Mouse (Mus musculus): ENCODE data around the gene Apip. TPM values are rescaled to one million over a fixed set of nuclear protein-coding genes. Genes with fewer than 3 reads are reported as not detected.

The Apip gene
- polyA plus RNA-seq, 1 experiment from 2014 or later: 57.7 TPM

DNA sequence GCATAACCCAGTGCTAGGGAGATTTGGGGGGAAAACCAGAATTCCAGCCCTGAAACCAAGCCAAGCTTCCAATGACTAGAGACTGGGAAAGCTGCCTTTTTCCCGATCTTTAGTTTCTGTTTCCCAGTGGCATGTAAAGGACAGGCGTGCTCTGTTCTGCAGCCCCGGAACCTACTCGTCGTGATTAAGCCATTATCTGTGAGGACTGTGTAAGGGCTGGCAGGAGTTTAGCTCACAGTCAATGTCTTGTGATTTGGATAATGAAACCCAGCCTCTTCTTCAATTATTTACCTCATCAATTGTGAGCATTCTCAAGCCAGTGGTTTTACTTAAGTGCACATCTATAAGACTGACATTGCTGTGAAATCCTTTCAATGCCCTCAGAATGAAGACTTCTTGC lies 43.7 kb downstream of the Apip start:
- WGBS: 87% methylated on average over 5 of the region's 5 CpGs

DNA sequence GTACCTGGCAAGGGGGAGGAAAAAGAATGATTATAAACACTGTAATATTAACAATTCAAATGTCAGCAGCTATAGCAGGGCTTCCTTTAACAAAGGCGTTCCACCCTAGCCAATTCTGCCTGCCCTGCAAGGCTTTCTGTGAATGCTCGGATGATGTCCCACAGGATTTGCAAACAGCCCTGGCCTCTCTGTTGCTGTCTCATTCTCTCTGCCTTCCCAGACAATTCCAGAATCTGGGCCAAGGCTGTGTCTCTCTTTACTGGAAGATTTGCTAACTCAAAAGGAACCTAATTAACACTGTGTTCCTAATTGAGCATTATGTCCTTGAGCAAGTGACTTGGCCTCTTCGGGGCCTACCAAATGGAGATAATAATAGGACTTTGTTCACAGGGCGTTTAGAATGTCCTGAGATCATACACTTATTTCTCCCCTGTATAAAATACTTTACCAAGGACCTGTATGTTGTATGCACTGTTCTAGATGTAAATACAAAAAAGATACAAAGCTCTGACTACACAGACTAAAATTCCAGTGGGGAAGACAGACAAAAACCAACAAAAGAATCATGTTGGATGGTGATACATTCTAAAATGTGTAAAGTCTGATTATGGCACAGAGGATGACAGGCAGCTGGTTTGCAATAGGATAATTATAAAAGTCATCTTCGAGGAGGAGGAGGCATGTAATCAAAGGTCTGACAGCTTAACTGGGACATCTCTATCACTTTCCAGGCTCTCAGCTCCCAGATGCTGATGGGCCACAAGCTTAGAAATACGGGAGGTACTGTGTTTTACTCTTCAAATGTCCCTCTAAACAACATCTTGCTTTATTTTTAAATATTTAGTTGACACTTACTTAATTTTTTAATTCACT lies 45.1 kb downstream of the Apip start:
- 73% methylated on average over 6 of the region's 6 CpGs for WGBS
- DNase-seq (ENCODE audit: extremely low spot score, low spot score): no peak
- Histone ChIP-seq H3K4me1 (peaks cover 5% of the 10 kb centered on the region; the same call in 1 of the 2 replicates), H3K4me3 (no peak overlapping the region), H3K36me3 (replicated peaks) (no peaks in the 10 kb centered on the region), H3K27ac (no peak overlapping the region), H3K9me3 (no peaks in the 10 kb centered on the region), H3K27me3 (ENCODE audit: poor library complexity, severe bottlenecking) (no peaks in the 10 kb centered on the region)

More for the DNA sequence above, 43.7 kb downstream of the Apip start:
- Histone ChIP-seq H3K4me3 (no peak overlapping the region), H3K4me1 (peaks cover 5% of the 10 kb centered on the region; the same call in 1 of the 2 replicates), H3K36me3 (replicated peaks) (no peaks in the 10 kb centered on the region), H3K27ac (no peak overlapping the region), H3K27me3 (ENCODE audit: poor library complexity, severe bottlenecking) (no peaks in the 10 kb centered on the region), H3K9me3 (no peaks in the 10 kb centered on the region)
- DNase-seq (ENCODE audit: extremely low spot score, low spot score): no peak

DNA sequence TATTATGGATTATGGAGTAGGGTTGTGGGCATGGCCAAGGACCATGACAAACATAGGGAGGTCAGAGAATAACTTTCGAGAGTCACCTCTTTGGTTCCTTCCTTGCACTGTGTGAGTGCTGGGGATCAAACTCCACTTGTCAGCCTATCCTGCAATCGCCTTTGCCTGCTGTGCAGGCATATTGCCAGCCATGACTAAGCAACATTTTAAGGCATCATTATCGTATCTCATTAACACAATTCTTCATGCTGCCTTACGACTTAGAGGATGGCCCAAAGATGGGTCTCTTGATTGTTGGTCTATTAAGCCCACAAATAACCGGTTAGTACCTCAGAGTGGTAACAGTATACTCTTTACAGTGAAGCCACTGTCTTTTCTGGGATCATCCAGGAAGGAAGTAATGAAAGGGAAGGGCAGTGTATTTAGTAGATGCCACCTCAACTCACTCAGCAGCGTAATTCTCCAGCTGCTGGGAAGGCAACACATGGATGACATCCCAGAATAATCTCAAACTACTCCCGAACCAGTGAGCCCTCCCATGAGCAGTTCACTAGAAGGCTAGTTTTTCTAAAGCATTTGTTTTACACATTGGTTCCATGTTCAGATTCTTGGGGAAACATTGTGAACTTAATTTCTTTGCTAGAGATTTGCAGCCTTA lies 45.9 kb downstream of the Apip start:
- DNase-seq (ENCODE audit: extremely low spot score, low spot score): no peak
- Histone ChIP-seq H3K27me3 (ENCODE audit: poor library complexity, severe bottlenecking) (no peaks in the 10 kb centered on the region), H3K4me1 (peaks cover 5% of the 10 kb centered on the region; the same call in 1 of the 2 replicates), H3K36me3 (replicated peaks) (no peaks in the 10 kb centered on the region), H3K4me3 (no peak overlapping the region), H3K9me3 (no peaks in the 10 kb centered on the region), H3K27ac (no peak overlapping the region)
- 91% methylated on average over 7 of the region's 7 CpGs for WGBS

DNA sequence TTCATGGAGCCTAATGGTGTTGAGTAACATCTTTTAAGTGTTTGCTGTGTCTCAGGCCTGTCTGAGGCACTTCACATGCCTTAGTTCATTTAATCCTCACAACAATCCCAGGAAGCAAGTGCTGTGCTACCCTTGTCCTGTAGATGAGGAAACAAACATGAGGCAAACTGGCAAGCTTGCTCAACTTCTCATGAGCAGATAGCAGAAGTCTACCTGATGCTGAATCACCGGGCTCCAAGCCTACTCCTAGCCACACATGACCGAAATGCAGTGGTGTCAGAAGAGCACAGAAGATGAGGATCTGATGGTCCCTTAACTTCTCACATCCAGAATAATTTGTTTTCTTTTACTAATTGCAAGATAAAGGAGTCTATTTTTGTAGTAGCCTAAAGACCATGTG lies 56.2 kb downstream of the Apip start:
- 86% methylated on average over 2 of the region's 2 CpGs for WGBS
- Histone ChIP-seq H3K9me3 (no peaks in the 10 kb centered on the region), H3K36me3 (replicated peaks) (no peaks in the 10 kb centered on the region), H3K4me1 (no peaks in the 10 kb centered on the region), H3K27ac (no peak overlapping the region), H3K4me3 (no peak overlapping the region), H3K27me3 (ENCODE audit: poor library complexity, severe bottlenecking) (no peaks in the 10 kb centered on the region)
- no peak for DNase-seq (ENCODE audit: extremely low spot score, low spot score)

DNA sequence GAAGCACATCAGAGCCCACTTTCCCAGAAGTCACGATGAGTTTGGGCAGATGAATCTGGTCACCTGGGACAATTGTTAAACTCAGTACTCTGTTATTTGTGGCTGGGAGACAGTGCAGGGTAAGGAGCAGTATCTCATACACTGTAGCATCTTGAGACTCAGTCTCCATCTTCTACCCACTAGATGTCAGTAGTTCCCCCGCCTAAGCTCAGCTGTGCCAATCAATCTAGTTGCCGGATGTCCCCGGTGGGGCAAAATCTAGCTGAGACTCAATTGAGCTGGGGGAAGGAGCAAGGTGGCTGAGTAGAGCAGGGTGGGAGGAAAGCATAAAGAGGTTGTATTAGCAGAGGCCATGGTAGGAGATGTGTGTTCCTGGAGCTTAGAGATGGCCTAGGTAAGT lies 57.7 kb downstream of the Apip start:
- no peaks in the 10 kb centered on the region for H3K4me1 ChIP-seq
- H3K27ac ChIP-seq: no peak overlapping the region
- DNase-seq (ENCODE audit: extremely low spot score, low spot score): no peak
- H3K36me3 ChIP-seq (replicated peaks): no peaks in the 10 kb centered on the region
- WGBS: 35% methylated on average over 4 of the region's 4 CpGs
- H3K4me3 ChIP-seq: no peak overlapping the region
- H3K9me3 ChIP-seq: no peaks in the 10 kb centered on the region
- no peaks in the 10 kb centered on the region for H3K27me3 ChIP-seq (ENCODE audit: poor library complexity, severe bottlenecking)

DNA sequence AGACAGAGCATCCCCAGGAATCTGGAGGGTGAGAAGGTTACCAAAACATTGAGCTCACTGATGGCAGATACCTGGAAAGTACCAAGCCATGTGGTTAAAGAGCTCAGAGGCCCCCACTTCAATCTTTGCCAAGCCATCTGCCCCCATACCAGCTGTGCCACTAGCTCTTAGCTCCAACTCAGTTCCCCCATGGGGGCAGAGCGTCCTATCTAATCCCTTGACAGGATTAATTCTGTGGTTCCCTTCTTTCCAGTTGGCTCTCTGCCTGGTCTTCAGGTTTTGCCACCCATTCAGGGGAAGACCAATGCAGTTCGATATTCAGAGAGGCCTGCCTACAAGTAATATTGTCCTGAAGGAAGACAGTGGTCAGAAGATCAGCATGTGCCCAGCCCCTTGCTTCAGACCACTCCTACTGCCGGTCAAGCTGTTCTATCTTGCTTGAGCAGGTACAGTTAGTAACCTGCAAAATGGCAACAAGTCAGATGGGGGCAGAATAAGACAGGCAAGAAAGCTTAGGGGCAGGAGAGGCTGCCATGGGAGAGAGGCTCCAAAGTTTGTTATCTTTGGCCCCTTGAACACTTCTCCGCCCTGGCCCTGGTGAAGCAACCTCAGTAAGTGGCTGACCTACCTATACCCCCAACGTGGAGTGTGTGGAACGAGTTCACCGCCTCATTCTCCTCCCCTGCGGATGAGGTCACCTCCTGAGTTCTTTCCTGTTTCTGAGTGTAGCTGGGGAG lies 65.2 kb downstream of the Apip start:
- no peaks in the 10 kb centered on the region for H3K27me3 ChIP-seq (ENCODE audit: poor library complexity, severe bottlenecking)
- no peak overlapping the region for H3K4me3 ChIP-seq
- H3K36me3 ChIP-seq (replicated peaks): no peaks in the 10 kb centered on the region
- H3K9me3 ChIP-seq: no peaks in the 10 kb centered on the region
- DNase-seq (ENCODE audit: extremely low spot score, low spot score): no peak
- H3K27ac ChIP-seq: no peak overlapping the region
- no peaks in the 10 kb centered on the region for H3K4me1 ChIP-seq
- WGBS: 78% methylated on average over 8 of the region's 8 CpGs

Other genes with a start within 250 kb of the Apip start
- gene Cd44, start 172.0 kb upstream of the Apip start, polyA plus RNA-seq (2016; fragmentation: Nextera tagmentation; extraction: Ambion mirVana): 2.3 and 2.8 TPM in 2 replicates
- gene Pdhx, start 162 bp upstream of the Apip start, polyA plus RNA-seq (2016; fragmentation: Nextera tagmentation; extraction: Ambion mirVana): 40.8 and 41.5 TPM in 2 replicates
- gene Ehf, start 229.6 kb downstream of the Apip start, polyA plus RNA-seq (2016; fragmentation: Nextera tagmentation; extraction: Ambion mirVana): not detected in 2 replicates

Measured in forebrain, embryonic 10.5 days (tissue).